Mouse (Mus musculus) mouse embryonic stem cell (cell line): ENCODE measurements around the gene Klf1.

Experiments
- in situ Hi-C, 2 experiments: fragments of 300-500 bp; cut with MboI; formaldehyde crosslinking; loops; 1 replicate in 1 of 2; 3 replicates in 1 of 2; pipeline ENCODE4 v1.14.3; 2019 to 2020; ENCODE audit warnings: low sequenced_read_pairs in 2 of 2, low pct_unique_long_range_greater_than_20kb in 1 of 2, mixed read lengths in 1 of 2; ENCODE audit not compliant: unreplicated experiment in 1 of 2

Klf1 gene

DNA sequence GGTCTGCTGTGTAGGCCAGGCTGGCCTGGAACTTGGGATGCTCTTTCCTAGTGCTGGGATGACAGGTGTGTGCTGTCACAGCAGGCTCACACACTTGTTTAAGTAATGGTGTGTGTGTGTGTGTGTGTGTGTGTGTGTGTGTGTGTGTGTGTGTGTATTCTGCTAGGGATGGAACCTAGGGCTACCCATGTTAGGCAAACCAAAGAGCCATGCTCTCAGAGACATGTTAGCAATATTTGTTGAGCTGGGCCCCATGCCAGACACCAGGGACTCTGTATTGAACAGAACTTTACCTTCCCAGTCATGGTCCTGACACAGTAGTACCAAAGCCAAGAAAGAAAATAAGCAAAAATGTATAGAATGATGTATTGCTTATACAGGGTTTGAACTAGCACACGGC lies 25.8 kb downstream of the Klf1 start:
- in situ Hi-C loops = no loop called here

- in situ Hi-C loops = no loop called here
These were observed 27.0 kb downstream of the Klf1 start for GRCm38 (mm10) chr8:84928456-84929306.

DNA sequence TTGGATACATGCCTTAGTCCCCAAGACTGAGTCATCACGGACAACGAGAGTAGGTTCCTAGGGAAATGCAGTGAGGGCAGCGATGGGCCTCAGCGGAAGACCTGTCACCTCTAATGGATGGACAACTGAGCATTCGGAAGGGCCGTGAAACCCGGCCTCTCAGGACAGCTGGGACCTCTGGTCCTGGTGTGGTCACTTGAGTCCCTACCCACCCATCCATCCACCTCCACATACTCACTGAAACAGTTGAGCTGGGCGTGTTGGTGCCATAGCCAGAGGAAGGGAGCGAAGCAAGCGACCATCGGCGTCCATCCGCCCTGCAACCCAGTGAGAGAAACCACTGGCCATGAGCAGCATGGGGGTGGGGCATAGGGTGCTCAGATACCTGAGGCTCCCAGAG lies 28.9 kb downstream of the Klf1 start:
- in situ Hi-C loops = no loop called here

DNA sequence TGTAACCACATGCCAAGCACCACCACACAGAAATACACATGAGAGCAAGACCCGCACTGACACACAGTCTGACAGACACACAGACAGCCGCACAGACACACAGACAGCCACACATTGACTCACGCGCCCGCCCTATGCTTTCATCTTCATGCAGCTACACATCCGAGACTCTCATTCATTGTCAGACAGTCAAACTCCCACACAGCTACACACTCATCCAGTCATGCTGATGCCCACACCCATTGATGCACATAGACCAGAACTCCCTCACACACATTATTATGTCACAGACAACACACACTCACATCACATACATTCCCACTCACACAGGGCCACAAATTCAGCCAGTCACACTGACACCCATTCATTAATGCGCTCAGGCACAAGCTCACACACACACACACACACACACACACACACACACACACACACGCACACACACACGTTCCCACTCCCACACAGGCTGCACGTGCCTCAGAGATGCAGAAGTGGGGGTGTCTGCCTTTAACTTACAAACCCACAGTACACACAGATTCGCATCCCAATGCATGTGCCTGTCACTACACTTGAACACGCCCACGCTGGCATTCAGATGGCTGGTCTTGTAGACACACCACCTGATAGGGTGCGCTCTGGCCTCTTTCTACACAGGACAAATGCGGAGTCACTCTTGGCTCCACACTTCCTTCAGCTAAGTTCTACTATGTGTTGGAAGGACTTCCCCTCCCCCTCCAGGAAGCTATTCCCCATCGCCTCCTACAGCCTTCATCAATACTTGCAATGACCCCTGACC lies 32.2 kb downstream of the Klf1 start:
- in situ Hi-C loops = no loop called here

DNA sequence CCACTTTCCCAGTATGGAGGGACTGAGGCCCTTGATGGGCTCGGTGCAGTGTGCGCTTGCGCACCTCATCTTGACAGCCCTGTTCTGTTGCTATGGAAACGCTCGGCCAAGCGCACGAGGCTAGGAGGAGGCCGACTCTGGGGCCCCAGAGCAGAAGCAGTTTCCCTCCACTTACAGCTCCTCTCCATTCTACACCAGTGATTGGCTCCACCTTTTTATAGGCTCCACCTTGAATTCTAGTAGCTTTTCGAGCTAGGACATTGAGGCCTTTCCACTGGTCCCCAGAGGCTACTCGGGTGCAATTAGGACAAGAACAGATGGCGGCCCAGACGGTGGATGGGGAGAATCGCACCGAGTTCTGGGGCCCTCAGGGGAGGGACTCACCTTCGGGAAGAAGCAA lies 33.1 kb downstream of the Klf1 start:
- in situ Hi-C loops = no loop called here

GRCm38 (mm10) chr8:84935489-84935888 lies 33.8 kb downstream of the Klf1 start:
- in situ Hi-C loops = no loop called here

- in situ Hi-C loops = no loop called here
These were observed 34.6 kb downstream of the Klf1 start for GRCm38 (mm10) chr8:84936041-84936961.

DNA sequence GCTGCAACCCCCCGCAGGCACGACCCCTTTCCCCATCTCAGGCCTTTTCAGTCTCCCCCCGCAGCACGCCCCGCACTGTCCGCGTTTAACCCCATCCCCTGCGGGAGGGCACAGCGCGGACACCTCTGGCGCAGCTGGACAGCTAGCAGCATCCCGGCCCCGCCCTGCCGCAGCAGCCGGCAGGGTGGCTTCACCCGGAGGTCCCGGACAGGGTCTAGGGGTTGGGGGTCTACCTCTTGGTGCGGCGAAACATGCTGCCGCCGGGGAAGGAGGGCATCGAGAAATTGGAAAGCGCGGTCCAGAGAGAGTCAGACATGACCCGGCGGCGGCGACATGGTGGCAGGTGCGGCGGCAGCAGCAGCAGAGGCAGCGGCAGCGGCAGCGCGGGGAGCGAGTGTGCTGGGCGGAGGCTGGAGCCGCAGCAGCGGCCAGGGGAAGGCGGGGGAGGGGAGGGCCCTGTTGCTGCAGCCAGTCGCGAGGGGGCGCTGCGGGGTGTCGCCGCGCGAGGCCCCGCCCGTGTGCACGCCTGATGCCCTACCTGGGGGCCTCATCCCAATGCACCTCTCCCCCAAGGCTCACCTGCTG lies 35.3 kb downstream of the Klf1 start, which contains the start of gene Mast1:
Gene Mast1, minus strand, starts transcription at position 398 of the 585 bp plus-strand sequence.
- in situ Hi-C loops = no loop called here

GRCm38 (mm10) chr8:84937620-84938485 lies 36.1 kb downstream of the Klf1 start:
- in situ Hi-C loops = no loop called here

GRCm38 (mm10) chr8:84943699-84944098 lies 42.0 kb downstream of the Klf1 start:
- in situ Hi-C loops = no loop called here

GRCm38 (mm10) chr8:84944478-84945160 lies 42.9 kb downstream of the Klf1 start:
- in situ Hi-C loops = no loop called here

DNA sequence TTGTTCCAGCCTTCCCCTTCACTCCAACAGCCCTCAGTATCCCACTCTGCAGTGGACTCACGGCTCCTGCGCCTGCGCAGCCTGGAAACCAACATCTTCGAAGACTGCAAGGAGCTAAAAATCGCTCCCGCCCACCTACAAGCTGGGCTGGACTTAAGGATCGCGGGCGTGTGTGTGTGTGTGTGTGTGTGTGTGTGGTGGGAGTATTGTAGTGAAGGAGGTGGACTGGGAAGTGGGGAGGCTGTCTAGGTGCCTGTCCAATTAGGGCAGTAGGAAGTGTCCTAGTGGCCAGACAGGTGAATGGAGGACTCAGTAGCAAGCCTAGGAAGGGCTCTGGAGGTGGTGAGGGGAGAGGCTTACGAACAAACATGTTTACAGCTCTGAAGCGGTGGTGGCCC lies 43.5 kb downstream of the Klf1 start:
- in situ Hi-C loops = no loop called here

GRCm38 (mm10) chr8:84945633-84946527 lies 44.2 kb downstream of the Klf1 start:
- in situ Hi-C loops = no loop called here

GRCm38 (mm10) chr8:84946528-84947240 lies 45.0 kb downstream of the Klf1 start, which contains the start of gene Rtbdn:
Rtbdn (plus strand) TSS chr8:84946991.
- in situ Hi-C loops = no loop called here

DNA sequence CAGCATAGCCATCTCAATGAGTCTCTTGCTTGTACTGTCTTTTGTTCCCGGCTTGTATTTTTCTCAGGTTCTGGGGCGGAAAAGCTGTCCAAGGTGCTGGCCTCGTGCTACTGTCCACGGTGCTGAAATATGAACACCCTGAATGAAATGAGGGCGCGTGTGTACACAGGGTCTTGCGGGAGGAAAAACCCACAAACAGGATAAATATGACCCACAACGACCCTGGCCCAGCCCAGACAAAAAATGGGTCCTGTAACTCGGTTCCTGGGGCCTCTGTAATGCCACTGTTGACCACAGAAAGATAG lies 45.5 kb downstream of the Klf1 start:
- in situ Hi-C loops = no loop called here

- in situ Hi-C loops = no loop called here
These were observed 48.0 kb downstream of the Klf1 start for GRCm38 (mm10) chr8:84949753-84950152.
